Mouse (Mus musculus) WW6 (cell line): ENCODE data around the gene Filip1l.

Experiments
- DNase-seq: peaks from one replicate; pipeline ENCODE4 v3.0.0-alpha.2; 2013; ENCODE audit warnings: low read depth, low spot score

Filip1l gene

GRCm38 (mm10) chr16:57352751-57353150 is at the start of gene Filip1l:
Gene Filip1l (plus strand): TSS chr16:57353093.
- DNase-seq: no peak

DNA sequence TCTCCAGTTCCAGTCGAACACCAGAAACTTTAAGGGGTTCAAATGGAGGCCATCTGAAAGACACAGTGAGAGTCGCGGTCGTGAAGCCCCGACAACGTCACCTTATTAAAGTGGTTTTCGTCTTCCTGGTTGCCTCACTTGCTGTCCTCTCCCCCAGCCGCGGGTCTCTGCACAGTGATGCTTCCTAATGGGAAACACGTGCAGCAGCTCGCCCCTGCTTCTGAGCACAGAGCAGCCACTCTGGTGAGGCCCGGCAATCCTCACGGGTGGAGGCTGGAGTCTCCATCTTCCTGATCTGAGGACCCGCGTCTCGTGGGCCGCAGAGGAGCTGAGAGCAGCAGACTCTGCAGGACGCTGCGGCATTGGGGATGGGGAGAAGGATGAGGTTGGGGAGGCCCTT is 49.2 kb upstream of the Filip1l start:
- no peak for DNase-seq

GRCm38 (mm10) chr16:57305463-57305862 is 47.4 kb upstream of the Filip1l start:
- no peak for DNase-seq

DNA sequence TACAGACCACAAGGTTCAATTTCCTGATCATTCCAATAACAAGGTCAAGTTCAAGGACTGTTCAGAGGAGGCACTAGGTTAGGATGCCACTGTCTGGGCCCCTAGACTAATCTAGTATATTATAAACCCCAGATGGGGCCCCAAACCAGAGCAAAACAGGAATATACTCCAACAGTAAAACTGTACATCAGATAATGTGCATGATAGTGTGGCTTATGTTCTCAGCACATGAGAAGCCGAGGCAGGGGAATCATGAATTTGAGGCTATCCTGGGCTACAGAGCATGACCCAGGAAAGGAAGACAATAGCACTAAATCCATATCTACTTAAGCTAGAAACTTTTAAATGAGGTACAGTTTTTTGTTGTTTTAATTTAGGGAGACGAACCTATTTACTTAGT is 40.8 kb upstream of the Filip1l start:
- DNase-seq: no peak

DNA sequence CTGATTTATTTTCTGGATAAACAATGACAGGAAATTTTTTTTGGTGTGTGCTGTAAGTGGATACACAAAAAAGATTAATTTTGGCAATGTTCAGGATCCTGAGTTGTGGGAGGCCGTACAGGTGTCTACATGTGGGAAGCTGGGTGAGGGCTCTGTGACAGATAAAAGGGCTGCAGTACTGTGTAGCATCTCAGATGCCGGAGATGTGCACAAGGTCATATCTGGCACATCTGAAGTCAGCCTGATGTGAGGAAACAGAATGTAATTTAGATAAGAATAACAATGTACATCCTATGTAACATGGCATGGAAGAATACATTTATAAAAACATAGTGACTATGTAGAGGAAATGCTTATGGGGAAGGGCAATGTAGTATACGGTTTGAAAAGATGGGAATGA is 39.4 kb upstream of the Filip1l start:
- no peak for DNase-seq

GRCm38 (mm10) chr16:57314236-57314635 is 38.7 kb upstream of the Filip1l start:
- no peak for DNase-seq

GRCm38 (mm10) chr16:57315026-57315425 is 37.9 kb upstream of the Filip1l start:
- no peak for DNase-seq

DNA sequence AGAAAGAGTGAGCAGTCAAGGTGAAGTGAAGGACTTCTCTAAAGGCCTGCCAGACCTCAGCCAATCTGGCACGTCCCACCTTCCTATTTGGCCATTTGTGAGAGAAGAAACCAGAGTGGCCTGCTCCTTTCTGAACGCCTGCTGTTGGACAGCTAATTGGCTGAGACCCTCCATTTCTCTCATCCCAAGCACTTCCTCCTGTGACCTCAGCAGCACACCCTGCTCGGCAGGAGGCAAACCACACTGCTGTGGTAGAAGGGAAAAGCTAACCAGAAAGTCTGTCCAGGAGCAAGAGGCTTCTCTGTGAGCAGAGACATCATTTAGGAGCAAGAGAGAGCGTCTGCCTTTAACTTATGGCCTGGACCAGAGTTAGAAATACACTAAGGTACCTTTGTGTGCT is 35.8 kb upstream of the Filip1l start:
- no peak for DNase-seq

GRCm38 (mm10) chr16:57317882-57318636 is 34.8 kb upstream of the Filip1l start:
- DNase-seq: no peak

GRCm38 (mm10) chr16:57318637-57319125 is 34.2 kb upstream of the Filip1l start:
- DNase-seq: no peak

- no peak for DNase-seq
Measured at GRCm38 (mm10) chr16:57319284-57320124, 33.4 kb upstream of the Filip1l start.

DNA sequence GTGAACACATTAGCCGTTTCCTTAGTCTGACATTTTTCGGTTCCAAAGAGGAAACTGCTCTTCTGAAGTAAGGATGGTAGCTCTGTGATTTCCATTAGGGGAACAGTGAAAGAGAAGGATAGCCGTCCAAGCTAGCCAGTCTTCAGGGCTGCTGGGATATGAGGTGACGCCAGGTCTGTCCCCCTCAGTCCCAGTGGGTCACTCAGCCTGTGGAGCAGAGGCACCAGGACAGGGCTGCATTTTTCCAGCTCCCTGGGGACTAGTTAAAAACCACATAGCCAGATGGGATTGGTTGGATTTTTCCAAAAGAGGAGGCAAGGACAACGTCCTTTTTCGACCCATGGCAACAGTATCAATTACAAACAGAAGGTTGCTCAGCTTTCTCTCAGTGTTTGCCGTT is 25.9 kb upstream of the Filip1l start:
- no peak for DNase-seq

DNA sequence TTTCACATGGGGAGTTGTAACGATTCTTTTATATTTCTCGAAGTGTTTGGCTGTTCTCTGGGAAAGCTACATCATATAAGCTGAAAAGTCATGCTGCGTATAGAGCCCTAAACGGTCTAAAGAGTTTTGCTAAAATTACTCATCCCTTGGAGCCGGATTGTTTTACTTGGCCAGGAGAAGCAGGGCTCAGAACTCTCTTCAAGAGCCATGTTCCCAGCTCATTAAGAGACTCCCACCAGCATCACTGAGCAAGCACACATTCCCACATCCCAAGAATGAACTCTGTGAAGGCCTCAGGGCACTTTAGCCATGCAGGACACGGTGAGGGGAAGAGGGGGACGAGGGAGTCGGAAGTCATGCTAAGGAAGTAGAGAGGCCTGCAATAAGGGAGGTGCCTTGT is 23.9 kb upstream of the Filip1l start:
- DNase-seq: no peak

- DNase-seq: no peak
Measured at GRCm38 (mm10) chr16:57330111-57330510, 22.8 kb upstream of the Filip1l start.

GRCm38 (mm10) chr16:57332301-57332700 is 20.6 kb upstream of the Filip1l start:
- DNase-seq: no peak

- DNase-seq: no peak
Measured at GRCm38 (mm10) chr16:57336770-57337423, 16.0 kb upstream of the Filip1l start.

DNA sequence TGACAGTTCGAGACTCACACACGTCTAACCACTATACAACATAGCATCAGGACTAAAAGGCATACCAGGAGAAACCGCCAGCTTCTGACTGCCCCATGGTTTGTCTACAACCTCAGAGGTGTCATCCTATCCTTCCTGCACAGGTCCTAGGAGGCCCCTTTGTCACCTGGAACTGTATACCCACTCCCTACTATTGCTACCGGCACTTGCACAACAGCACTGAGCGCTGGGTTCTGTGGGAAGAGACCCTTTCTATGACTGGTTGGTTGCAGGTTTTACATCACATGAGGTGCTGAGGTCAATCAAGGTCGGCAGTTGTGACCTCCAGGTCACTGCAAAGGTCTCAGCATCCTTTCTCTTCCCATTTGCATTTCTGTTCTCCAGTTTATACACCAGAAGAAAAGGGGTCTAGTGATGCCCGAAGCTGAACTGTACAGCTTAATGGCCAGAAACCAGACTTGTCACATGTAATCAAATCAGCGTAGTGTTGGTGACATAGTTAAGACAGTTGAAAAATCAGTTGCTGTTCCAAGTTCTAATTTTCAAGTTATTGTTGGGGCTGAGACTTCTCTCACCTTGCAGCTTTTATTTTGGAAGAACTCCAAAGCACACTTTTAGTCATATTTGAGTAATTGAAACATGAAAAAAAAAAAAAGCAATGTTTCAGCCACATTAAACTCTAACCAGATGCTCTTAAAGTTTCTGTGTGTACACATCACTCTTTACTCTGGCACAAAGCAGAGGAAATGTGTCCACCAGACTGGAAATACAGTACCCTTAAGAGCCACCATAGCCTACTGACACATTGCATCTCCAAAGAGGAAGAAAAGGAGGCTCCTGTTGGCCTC is 12.9 kb upstream of the Filip1l start:
- DNase-seq: no peak

GRCm38 (mm10) chr16:57340613-57340898 is 12.3 kb upstream of the Filip1l start:
- no peak for DNase-seq

- no peak for DNase-seq
Measured at GRCm38 (mm10) chr16:57346258-57346657, 6.6 kb upstream of the Filip1l start.

DNA sequence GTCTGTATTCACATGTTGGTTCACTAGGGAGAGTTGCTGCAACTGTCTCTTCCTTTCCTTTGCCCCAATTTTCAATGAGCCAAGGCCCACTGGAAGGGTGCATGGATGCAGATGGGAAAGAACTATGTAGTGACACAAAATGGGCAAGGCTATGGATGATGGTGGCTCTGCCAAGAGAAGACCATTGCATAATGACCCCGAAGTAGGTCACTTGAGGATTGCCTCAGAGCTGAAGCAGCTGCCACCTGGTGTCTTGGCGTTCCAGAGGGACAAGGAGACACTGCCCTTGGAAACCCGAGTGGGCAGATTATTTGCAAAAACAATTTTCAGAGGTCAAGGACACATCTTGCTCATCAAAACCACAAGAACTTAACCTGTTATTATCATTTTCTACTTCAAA is 3.9 kb upstream of the Filip1l start:
- DNase-seq: no peak

DNA sequence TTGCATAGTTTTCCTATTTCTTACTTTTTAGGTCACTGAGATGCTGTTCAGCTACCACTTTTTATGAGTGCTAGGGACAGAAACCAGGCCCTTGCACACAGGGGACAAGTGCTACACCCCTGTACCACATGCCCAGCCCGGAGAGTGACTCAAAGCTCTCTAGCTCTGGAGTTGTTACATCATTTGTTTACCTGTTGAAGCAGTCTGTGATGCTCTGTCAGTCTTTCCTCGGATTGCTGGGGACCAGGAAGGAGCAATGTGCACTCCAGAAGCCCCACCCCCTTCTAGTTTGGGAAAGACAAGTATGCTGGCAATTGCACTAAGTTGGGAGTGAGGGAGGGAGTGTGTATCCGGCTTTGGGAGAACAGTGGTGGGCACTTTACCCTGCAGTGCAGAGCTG is 3.2 kb upstream of the Filip1l start:
- DNase-seq: no peak
